Mouse (Mus musculus) liver, embryonic 15.5 days (tissue): ENCODE results near the gene Mtss1l. TPM values are rescaled to one million over a fixed set of nuclear protein-coding genes. Genes with fewer than 3 reads are reported as not detected.

ENCODE experiments used
- ATAC-seq: fragments of 200-750 bp; cut with Nextera tagmentation; 2 replicates; pipeline ENCODE4 v1.8.0; 2017; ENCODE audit warnings: moderate number of reproducible peaks, mild to moderate bottlenecking, moderate library complexity; ENCODE audit not compliant: insufficient read depth
- H3K27ac ChIP-seq: fragments of 300-500 bp; sonication (generic); replicated peaks from 2 replicates; pipeline ENCODE4 v1.5.1; 2015; ENCODE audit warnings: mild to moderate bottlenecking, inconsistent platforms
- H3K27me3 ChIP-seq: fragments of 300-500 bp; sonication (generic); 2 replicates; pipeline ENCODE4 v1.6.1; 2015; ENCODE audit warnings: mild to moderate bottlenecking, inconsistent platforms
- H3K36me3 ChIP-seq: fragments of 300-500 bp; sonication (generic); replicated peaks from 2 replicates; pipeline ENCODE4 v1.6.1; 2015; ENCODE audit warnings: moderate library complexity, mild to moderate bottlenecking, inconsistent platforms
- H3K4me1 ChIP-seq: fragments of 300-500 bp; sonication (generic); replicated peaks from 2 replicates; pipeline ENCODE4 v1.6.1; 2015; ENCODE audit warnings: inconsistent platforms
- H3K4me2 ChIP-seq: fragments of 300-500 bp; sonication (generic); 2 replicates; pipeline ENCODE4 v1.6.1; 2015; ENCODE audit warnings: moderate library complexity, mild to moderate bottlenecking, inconsistent platforms
- H3K4me3 ChIP-seq: fragments of 300-500 bp; sonication (generic); replicated peaks from 2 replicates; pipeline ENCODE4 v1.5.1; 2015; ENCODE audit warnings: mild to moderate bottlenecking, inconsistent platforms
- H3K9ac ChIP-seq: fragments of 300-500 bp; sonication (generic); 2 replicates; pipeline ENCODE4 v1.6.1; 2015; ENCODE audit warnings: moderate library complexity, mild to moderate bottlenecking, inconsistent platforms
- H3K9me3 ChIP-seq: fragments of 300-500 bp; sonication (generic); replicated peaks from 2 replicates; pipeline ENCODE4 v1.6.1; 2016; ENCODE audit warnings: inconsistent platforms
- WGBS: fragments of 180-500 bp; shearing (Covaris S2); methylation state at CpG from one replicate; pipeline ENCODE4 v1.1.7; 2015; ENCODE audit warnings: mixed read lengths; ENCODE audit not compliant: insufficient replicate concordance; 5-methylcytosine and 5-hydroxymethylcytosine counted together
- polyA plus RNA-seq: library from polyadenylated mRNA; unstranded; fragments of >200 nt; fragmentation: Nextera tagmentation; extraction: Ambion mirVana; gene quantifications from 2 replicates; pipeline ENCODE4 v1.2.1, GENCODE M21; 2015

The Mtss1l gene
- polyA plus RNA-seq, 1 experiment from 2014 or later = 1.0 TPM

DNA sequence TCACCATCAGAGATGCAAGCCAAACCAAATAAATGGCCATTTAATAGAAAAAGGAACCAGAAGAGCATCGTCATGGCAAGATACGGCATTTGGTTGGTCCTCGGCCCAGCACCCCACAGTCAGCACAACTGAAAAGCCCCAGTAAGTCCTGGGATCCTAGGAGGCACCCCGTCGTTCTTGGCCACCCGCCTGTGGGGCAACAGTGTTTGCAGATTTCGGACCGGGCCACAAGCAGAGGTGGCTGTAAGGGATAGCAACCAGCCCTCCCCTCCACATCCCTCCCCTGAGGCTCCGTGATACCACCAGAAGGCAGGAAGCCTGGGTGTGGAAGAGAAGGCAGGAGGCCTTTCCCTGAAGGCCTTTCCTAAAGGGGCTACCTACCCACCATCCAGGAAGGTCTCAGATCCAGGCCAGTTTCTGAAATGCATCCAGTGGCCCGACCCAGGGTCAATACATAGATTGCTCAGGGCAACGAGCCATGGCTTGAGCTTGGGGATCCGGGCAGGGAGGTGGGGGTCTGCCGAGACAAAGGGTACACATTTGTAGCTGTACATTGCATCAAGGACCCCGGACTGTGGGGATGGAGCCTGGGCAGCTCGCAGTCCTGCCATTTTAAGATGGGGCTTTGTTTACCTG, 20.7 kb downstream of the Mtss1l start:
- Histone ChIP-seq H3K27me3 (no peaks in the 10 kb centered on the region), H3K4me3 (no peak overlapping the region), H3K4me2 (no peak overlapping the region), H3K9ac (no peak overlapping the region), H3K4me1 (no peaks in the 10 kb centered on the region; the same call in 1 of the 2 replicates), H3K27ac (no peak overlapping the region), H3K9me3 (no peaks in the 10 kb centered on the region), H3K36me3 (no peaks in the 10 kb centered on the region)
- no peak for ATAC-seq
- WGBS = 62% methylated on average over 15 of the region's 15 CpGs

DNA sequence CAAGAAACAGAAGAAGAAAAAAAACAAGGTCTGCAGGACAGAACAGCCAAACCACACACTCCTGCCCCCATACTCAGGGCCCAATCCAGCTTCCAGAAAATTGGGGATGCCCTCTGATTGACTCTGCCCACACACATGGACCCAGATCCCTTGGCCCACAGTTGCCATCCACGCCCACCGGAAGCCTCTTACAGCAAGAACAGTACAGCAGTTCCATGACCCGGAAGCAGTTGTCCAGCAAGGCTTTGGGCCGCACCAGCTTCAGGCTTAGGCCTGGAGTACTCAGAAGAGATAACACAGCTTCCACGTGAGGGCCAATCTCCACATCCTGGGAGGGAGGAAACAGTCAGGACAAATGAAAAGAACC, 21.2 kb downstream of the Mtss1l start:
- no peaks in the 10 kb centered on the region; the same call in 1 of the 2 replicates for H3K4me1 ChIP-seq
- no peaks in the 10 kb centered on the region for H3K36me3 ChIP-seq
- 64% methylated on average over 5 of the region's 5 CpGs for WGBS
- ATAC-seq = no peak
- H3K9me3 ChIP-seq = no peaks in the 10 kb centered on the region
- no peaks in the 10 kb centered on the region for H3K27me3 ChIP-seq
- no peak overlapping the region for H3K27ac ChIP-seq
- H3K4me2 ChIP-seq = no peak overlapping the region
- H3K9ac ChIP-seq = no peak overlapping the region
- no peak overlapping the region for H3K4me3 ChIP-seq

GRCm38 (mm10) chr8:110745162-110745561, 23.9 kb downstream of the Mtss1l start:
- H3K36me3 ChIP-seq = no peaks in the 10 kb centered on the region
- H3K27ac ChIP-seq = no peak overlapping the region
- H3K4me3 ChIP-seq = no peak overlapping the region
- H3K9ac ChIP-seq = no peak overlapping the region
- no peaks in the 10 kb centered on the region for H3K27me3 ChIP-seq
- no peak for ATAC-seq
- H3K4me1 ChIP-seq = no peaks in the 10 kb centered on the region; the same call in 1 of the 2 replicates
- WGBS = 75% methylated on average over 10 of the region's 10 CpGs
- H3K4me2 ChIP-seq = no peak overlapping the region
- no peaks in the 10 kb centered on the region for H3K9me3 ChIP-seq

DNA sequence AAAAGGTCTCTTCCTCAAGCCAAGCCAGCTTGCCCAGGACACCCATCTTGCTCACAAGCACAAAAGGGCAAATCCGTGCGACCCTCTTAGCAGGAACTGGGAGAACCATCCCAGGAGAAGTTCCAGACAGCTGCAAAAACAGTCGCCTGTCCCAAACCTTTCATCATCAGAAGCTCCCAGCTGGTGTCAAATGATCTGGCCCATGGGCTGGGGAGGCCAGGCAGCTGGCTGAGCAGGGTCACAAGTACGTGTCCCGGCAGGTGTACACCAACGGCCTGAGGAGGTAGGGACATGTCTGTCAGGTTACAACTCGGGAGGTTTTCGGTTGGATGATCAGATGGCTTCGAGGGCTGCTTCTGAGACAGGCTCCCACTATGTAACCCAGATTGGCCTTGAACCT, 25.4 kb downstream of the Mtss1l start:
- H3K27me3 ChIP-seq = no peaks in the 10 kb centered on the region
- H3K9ac ChIP-seq = no peak overlapping the region
- H3K4me3 ChIP-seq = no peak overlapping the region
- no peak overlapping the region for H3K27ac ChIP-seq
- WGBS = 58% methylated on average over 9 of the region's 9 CpGs
- no peaks in the 10 kb centered on the region for H3K9me3 ChIP-seq
- H3K36me3 ChIP-seq = no peaks in the 10 kb centered on the region
- H3K4me1 ChIP-seq = no peaks in the 10 kb centered on the region; the same call in 1 of the 2 replicates
- H3K4me2 ChIP-seq = no peak overlapping the region
- no peak for ATAC-seq

GRCm38 (mm10) chr8:110749500-110750170, 28.4 kb downstream of the Mtss1l start:
- H3K36me3 ChIP-seq = no peaks in the 10 kb centered on the region
- H3K27me3 ChIP-seq = no peaks in the 10 kb centered on the region
- H3K4me3 ChIP-seq = no peak overlapping the region
- no peak overlapping the region for H3K9ac ChIP-seq
- H3K9me3 ChIP-seq = no peaks in the 10 kb centered on the region
- no peaks in the 10 kb centered on the region for H3K4me1 ChIP-seq
- no peak overlapping the region for H3K27ac ChIP-seq
- no peak for ATAC-seq
- H3K4me2 ChIP-seq = no peak overlapping the region
- 50% methylated on average over 10 of the region's 10 CpGs for WGBS

DNA sequence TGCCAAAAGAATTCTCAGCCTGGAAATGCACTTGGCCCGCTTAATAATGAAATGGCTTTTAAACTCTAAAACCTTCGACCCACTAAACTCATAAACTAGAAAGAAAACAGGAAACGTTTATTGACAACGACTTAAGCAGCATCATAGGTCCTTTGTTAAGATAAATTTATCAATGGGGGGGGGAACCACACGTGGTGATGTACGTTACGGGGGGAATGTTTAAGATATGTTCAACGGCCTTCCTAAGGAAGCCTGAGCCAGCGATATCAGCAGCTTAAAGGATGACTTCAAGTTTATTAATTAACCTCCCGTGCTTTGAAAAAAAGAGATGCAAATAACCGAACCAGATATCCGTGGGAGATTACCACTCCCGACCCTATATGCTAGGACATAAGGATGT, 29.0 kb downstream of the Mtss1l start:
- no peak for ATAC-seq
- Histone ChIP-seq H3K27me3 (no peaks in the 10 kb centered on the region), H3K27ac (no peak overlapping the region), H3K4me3 (no peak overlapping the region), H3K9me3 (no peaks in the 10 kb centered on the region), H3K36me3 (no peaks in the 10 kb centered on the region), H3K4me2 (no peak overlapping the region), H3K4me1 (no peaks in the 10 kb centered on the region), H3K9ac (no peak overlapping the region)
- 34% methylated on average over 13 of the region's 13 CpGs for WGBS

GRCm38 (mm10) chr8:110751490-110751889, 30.2 kb downstream of the Mtss1l start:
- H3K4me1 ChIP-seq = no peaks in the 10 kb centered on the region
- no peak overlapping the region for H3K4me2 ChIP-seq
- WGBS = 66% methylated on average over 5 of the region's 5 CpGs
- no peaks in the 10 kb centered on the region for H3K36me3 ChIP-seq
- H3K27ac ChIP-seq = no peak overlapping the region
- H3K9me3 ChIP-seq = no peaks in the 10 kb centered on the region
- no peaks in the 10 kb centered on the region for H3K27me3 ChIP-seq
- H3K9ac ChIP-seq = no peak overlapping the region
- H3K4me3 ChIP-seq = no peak overlapping the region
- ATAC-seq = no peak

GRCm38 (mm10) chr8:110754713-110755112, 33.4 kb downstream of the Mtss1l start:
- H3K27me3 ChIP-seq = no peaks in the 10 kb centered on the region
- no peak for ATAC-seq
- 42% methylated on average over 4 of the region's 4 CpGs for WGBS

GRCm38 (mm10) chr8:110755511-110756170, 34.4 kb downstream of the Mtss1l start:
- 51% methylated on average over 15 of the region's 15 CpGs for WGBS
- no peak overlapping the region for H3K4me3 ChIP-seq
- no peak overlapping the region for H3K4me2 ChIP-seq
- H3K9ac ChIP-seq = no peak overlapping the region
- no peak overlapping the region for H3K27ac ChIP-seq
- no peaks in the 10 kb centered on the region for H3K27me3 ChIP-seq
- no peaks in the 10 kb centered on the region for H3K4me1 ChIP-seq
- no peaks in the 10 kb centered on the region for H3K36me3 ChIP-seq
- H3K9me3 ChIP-seq = no peaks in the 10 kb centered on the region
- no peak for ATAC-seq

More at GRCm38 (mm10) chr8:110754713-110755112, 33.4 kb downstream of the Mtss1l start:
- Histone ChIP-seq H3K4me3 (no peak overlapping the region), H3K9me3 (no peaks in the 10 kb centered on the region), H3K4me2 (no peak overlapping the region), H3K4me1 (no peaks in the 10 kb centered on the region), H3K27ac (no peak overlapping the region), H3K9ac (no peak overlapping the region), H3K36me3 (no peaks in the 10 kb centered on the region)

DNA sequence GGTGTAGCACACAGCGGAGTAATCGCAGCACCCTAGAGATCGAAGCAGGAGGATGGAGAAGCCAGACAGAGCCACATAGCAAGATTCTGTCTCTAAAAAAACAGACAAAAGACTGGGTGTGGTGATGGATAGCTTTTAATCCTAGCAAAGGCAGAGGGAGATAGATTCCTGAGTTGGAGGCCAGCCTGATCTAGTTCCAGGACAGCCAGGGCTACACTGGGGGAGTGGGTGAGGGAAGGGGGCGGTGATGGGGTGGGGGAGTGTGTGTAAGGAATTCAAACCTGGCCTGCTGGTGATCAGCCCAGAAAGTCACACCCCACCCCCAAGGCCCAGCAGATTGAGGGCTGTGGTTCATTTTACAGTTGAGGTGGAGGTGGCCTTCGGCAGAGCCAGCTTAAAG, 34.9 kb downstream of the Mtss1l start:
- H3K9ac ChIP-seq = no peak overlapping the region
- no peaks in the 10 kb centered on the region for H3K9me3 ChIP-seq
- WGBS = 72% methylated on average over 5 of the region's 5 CpGs
- H3K4me2 ChIP-seq = no peak overlapping the region
- H3K4me3 ChIP-seq = no peak overlapping the region
- H3K36me3 ChIP-seq = no peaks in the 10 kb centered on the region
- H3K4me1 ChIP-seq = no peaks in the 10 kb centered on the region
- H3K27ac ChIP-seq = no peak overlapping the region
- ATAC-seq = no peak
- no peaks in the 10 kb centered on the region for H3K27me3 ChIP-seq

DNA sequence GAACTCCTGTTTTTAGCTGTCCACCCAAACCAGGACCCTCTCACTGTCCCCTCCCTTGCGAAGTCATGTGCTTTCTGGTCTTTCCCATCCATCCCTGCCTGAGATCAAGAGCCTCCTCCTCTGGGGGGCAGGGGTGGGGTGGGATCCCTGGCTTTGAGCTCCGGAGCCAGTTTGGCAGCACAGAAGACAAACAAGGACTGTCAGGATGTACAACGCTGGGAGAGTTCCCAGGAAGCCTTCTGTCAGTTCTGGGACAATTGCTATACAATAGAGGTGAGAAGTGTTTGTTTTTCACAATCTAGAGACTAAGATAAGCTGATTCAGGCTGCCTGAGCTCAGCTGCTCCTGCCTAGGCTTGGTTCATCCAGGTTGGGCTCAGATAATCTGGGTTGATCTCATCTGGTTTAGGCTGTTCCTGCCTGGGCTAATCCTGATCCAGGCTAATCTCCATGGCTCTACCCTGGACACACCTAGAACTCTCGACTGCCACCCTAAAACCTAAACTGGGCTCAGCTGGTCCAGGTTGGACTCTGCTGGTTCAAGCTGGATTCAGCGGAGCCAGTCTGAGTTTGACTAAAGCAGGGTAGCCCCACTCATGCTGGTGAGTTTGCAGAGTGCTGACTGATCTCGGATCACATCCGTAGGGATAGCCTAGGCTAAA, 39.1 kb downstream of the Mtss1l start:
- H3K4me2 ChIP-seq = no peak overlapping the region
- whole genome bisulfite sequencing = 52% methylated on average over 7 of the region's 7 CpGs
- no peaks in the 10 kb centered on the region for H3K9me3 ChIP-seq
- H3K27ac ChIP-seq = no peak overlapping the region
- H3K27me3 ChIP-seq = no peaks in the 10 kb centered on the region; the same call in 1 of the 2 replicates
- no peaks in the 10 kb centered on the region for H3K36me3 ChIP-seq
- no peak overlapping the region for H3K4me3 ChIP-seq
- no peak for ATAC-seq
- no peaks in the 10 kb centered on the region for H3K4me1 ChIP-seq
- H3K9ac ChIP-seq = no peak overlapping the region
